Mouse (Mus musculus) C2C12 (cell line): ENCODE measurements around the gene Rsph10b.

Source experiments
- CEBPB ChIP-seq: IDR thresholded peaks from one replicate; pipeline ENCODE4 v1.6.1; 2011; ENCODE audit warnings: low read depth, mild to moderate bottlenecking, control low read depth, moderate library complexity
- CTCF ChIP-seq: IDR thresholded peaks from one replicate; pipeline ENCODE4 v1.5.1; 2011; ENCODE audit not compliant: control insufficient read depth, insufficient read depth, insufficient read length
- MYOG ChIP-seq: IDR thresholded peaks from one replicate; pipeline ENCODE4 v1.6.1; 2011; ENCODE audit not compliant: control insufficient read depth, insufficient read length; ENCODE audit errors: extremely low read depth
- USF1 ChIP-seq: IDR thresholded peaks from one replicate; pipeline ENCODE4 v1.6.1; 2011; ENCODE audit warnings: low read depth, mild to moderate bottlenecking, control low read depth, moderate library complexity

- no peak for TF ChIP-seq USF1
- TF ChIP-seq CTCF: no peak
- no peak for TF ChIP-seq MYOG
- TF ChIP-seq CEBPB: no peak
Measured at GRCm38 (mm10) chr5:143890741-143891140, 42.1 kb upstream of the Rsph10b start.
